Mouse (Mus musculus) spleen, adult 2 months (tissue): ENCODE data around the gene Ddr2.

Experiments used
- CTCF ChIP-seq: fragments of 200-500 bp; IDR thresholded peaks from 2 replicates; pipeline ENCODE4 v1.5.1; 2011; ENCODE audit warnings: mild to moderate bottlenecking, inconsistent platforms; ENCODE audit not compliant: insufficient read depth, insufficient read length, insufficient replicate concordance; ENCODE audit errors: extremely low read depth
- POLR2A ChIP-seq: fragments of 200-500 bp; IDR thresholded peaks from 2 replicates; pipeline ENCODE4 v1.6.1; 2011; ENCODE audit warnings: low read depth, low read length, inconsistent platforms

GRCm38 (mm10) chr1:170152552-170152951 lies 42.0 kb upstream of the Ddr2 start:
- no peak for TF ChIP-seq CTCF
- no peak for TF ChIP-seq POLR2A
